Mouse (Mus musculus) heart, postnatal 4 days (tissue): ENCODE data around the gene Pcbp2. TPM values are rescaled to one million over a fixed set of nuclear protein-coding genes. Genes with fewer than 3 reads are reported as not detected.

Experiments
- DNase-seq: peaks from one replicate; pipeline ENCODE4 v3.0.0; 2021
- total RNA-seq, 2 experiments: library from RNA; stranded (reverse); gene quantifications; 2 replicates each; pipeline ENCODE4 v1.2.3; 2021

The Pcbp2 gene
- total RNA-seq, 2 experiments from 2014 or later, result 703 to 721 TPM

- no peak for DNase-seq
Measured at GRCm38 (mm10) chr15:102468675-102469370, 1.5 kb upstream of the Pcbp2 start.

DNA sequence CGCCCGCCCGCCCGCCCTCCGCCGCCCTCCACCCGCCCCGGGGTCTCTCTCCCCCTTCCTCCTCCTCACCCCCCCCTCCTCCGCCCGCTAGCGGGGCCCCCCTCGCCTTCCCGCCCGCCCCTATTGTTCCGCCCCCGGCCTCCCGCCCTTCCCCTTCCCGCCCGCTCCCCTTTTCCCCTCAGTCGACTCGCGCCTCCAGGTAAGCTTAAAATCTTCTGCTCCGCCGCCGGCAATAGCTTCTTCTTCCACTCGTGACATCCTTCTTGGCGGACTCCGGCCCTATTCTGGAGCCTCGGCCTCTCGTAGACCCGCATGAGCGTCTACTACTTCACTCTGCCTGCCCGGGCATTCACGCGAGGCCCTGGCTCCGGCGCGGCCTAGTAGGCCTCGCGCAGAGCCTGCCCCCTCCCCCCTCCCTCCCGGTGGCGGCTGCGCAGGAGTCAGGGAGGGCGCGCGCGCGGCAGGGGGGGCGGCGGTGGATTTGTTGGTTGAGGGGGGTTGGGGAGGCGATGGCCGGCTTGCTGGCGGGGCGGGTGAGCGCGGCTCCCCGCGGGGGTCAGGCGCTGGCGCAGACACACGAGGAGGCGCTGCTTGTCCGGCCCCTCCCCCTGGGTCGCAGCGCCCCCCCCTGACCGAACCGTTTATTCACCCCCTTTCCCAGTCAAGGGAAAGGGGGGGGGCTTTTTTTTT lies 411 bp downstream of the Pcbp2 start:
- peak; percentile 89 for DNase-seq

GRCm38 (mm10) chr15:102471295-102471645 lies 931 bp downstream of the Pcbp2 start:
- no peak for DNase-seq

- DNase-seq, result no peak
Measured at GRCm38 (mm10) chr15:102471727-102472126, 1.4 kb downstream of the Pcbp2 start.

GRCm38 (mm10) chr15:102473246-102473645 lies 2.9 kb downstream of the Pcbp2 start:
- DNase-seq, result no peak

- DNase-seq, result no peak
Measured at GRCm38 (mm10) chr15:102474520-102474919, 4.2 kb downstream of the Pcbp2 start.

- DNase-seq, result no peak
Measured at GRCm38 (mm10) chr15:102483136-102483535, 12.8 kb downstream of the Pcbp2 start.

DNA sequence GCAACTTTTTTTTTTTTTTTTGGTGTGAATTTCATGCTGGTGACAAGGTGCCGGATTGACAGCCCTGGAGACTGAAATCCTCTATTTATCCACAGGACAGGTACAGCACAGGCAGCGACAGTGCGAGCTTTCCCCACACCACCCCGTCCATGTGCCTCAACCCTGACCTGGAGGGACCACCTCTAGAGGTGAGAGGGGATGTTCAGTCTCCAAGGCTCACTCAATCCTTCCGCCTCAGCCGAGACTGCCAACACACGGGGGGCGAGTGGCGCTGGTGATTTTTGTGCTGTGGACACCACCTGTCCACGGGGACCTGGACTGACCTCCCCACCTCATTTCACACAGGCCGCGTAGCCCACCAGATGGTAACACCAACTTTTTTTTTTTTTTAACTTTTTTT lies 15.5 kb downstream of the Pcbp2 start:
- no peak for DNase-seq

- no peak for DNase-seq
Measured at GRCm38 (mm10) chr15:102487664-102488063, 17.3 kb downstream of the Pcbp2 start.

DNA sequence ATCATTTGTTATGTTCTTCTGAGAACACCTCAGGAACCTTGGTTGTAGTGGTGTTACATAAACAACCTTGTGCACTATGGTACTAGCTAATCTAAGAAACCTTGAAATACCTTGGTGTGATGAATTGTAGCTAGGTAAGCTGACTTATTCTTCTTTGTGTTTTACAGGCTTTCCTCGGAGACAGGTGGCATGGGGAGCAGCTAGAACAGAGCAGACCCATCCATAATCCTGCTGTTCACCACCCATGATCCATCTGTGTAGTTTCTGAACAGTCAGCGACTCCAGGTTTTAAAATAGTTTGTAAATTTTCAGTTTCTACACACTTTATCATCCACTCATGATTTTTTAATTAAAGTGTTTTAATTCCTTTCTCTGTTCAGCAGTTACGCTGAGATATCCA lies 28.0 kb downstream of the Pcbp2 start:
- no peak for DNase-seq

DNA sequence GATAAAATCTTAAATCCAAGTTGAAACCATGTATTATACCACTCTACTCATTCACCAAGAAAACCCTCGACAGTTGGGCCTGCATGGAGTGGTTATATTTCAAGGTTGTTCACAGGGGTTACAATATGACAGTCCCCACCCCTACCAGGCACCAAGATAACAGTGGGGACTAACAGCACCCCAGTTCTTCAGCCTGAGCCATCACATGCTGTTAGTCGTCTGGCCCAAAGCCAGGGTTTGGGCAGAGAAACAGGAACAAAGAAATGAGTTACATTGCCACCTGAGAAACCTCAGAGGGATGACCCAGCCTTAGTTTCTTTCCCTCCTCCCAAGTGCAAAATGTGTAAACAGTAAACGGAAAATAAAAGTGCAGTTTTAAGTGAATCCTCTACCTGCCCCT lies 29.0 kb downstream of the Pcbp2 start:
- no peak for DNase-seq

DNA sequence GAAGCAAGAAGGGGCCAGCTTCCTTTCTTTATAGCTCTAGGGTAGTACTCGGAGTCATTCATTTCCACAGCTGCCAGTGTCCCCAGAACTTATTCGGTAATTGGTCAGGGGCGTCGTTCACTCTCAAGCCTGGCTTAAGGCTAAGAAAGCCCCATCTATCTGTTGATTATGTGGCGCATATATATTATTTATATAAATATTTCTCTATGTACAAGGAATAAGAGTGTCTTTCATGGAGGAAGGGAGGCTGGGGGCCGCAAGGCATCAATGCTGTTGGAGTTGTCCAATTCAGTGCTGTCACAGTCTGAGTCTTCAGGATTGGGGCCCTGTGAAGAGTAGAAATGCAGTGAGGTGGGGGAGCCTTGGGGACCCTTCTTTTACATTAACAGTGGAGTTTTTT lies 29.5 kb downstream of the Pcbp2 start:
- DNase-seq, result no peak

- DNase-seq, result no peak
Measured at GRCm38 (mm10) chr15:102500479-102500878, 30.1 kb downstream of the Pcbp2 start.

DNA sequence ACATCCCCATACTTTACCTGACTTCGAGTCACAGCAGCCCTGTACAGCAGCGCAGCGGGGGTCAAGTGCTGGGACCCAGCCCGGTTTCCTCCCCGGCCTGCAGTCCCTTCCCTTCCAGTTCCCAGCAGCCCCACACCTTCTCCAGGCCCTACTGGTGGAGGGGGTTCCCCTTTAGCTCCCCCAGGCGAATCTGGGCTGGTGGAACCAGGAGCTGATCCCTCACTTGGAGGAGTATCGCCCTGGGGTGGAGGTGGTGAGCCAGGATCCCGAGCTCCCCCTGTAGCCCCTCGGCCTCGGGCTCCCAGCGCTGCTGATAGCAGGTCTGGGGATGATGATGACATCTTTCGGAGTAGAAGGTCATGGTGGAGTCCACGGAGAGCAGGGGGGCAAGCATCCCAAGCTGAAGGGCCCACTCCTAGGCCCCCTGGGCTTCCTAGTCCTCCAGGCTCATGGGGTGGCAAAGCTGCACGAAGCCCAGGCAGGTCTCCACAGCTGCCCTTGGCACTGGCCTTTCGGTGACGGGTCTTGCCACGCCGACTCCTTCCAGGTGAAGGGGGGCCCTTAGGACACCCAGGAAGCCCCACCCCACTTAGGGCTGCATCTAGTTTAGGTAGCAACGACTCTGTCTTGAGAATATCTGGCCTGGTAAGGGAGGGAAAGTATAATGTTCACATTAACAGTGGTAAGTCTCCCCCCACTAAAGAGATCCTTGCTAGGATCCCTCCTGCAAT lies 30.9 kb downstream of the Pcbp2 start:
- no peak for DNase-seq

DNA sequence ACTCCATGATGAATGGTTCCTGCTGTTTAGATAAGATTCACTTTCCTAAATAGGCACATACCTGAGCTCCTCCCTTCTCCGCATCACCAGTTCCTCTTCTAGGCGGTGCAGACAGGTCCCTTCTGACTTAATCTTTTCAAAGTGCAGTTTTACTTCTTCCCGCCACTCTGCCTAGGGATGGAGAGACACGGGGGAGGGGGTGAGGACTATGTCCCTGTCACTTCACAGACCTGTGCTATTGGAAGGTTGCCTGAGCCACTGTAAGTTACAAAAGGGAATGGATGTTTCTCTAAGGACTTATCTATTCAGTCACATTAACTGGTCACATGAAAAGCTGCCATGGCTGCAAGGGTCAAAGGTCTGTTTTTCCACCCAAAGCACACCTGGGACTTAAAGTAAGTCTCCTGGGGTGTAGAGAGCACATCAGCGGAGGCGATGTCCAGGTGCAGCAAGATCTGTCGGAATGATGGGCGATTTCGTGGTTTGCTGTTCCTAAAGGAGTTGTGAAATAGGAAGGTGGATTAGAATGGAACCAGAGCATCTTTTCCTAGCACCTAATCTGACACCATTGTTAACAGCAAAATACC lies 32.0 kb downstream of the Pcbp2 start:
- DNase-seq, result no peak

- no peak for DNase-seq
Measured at GRCm38 (mm10) chr15:102503447-102503846, 33.1 kb downstream of the Pcbp2 start, which contains the start of gene Gm10337. Gene Gm10337 (plus strand): TSS chr15:102503722.

DNA sequence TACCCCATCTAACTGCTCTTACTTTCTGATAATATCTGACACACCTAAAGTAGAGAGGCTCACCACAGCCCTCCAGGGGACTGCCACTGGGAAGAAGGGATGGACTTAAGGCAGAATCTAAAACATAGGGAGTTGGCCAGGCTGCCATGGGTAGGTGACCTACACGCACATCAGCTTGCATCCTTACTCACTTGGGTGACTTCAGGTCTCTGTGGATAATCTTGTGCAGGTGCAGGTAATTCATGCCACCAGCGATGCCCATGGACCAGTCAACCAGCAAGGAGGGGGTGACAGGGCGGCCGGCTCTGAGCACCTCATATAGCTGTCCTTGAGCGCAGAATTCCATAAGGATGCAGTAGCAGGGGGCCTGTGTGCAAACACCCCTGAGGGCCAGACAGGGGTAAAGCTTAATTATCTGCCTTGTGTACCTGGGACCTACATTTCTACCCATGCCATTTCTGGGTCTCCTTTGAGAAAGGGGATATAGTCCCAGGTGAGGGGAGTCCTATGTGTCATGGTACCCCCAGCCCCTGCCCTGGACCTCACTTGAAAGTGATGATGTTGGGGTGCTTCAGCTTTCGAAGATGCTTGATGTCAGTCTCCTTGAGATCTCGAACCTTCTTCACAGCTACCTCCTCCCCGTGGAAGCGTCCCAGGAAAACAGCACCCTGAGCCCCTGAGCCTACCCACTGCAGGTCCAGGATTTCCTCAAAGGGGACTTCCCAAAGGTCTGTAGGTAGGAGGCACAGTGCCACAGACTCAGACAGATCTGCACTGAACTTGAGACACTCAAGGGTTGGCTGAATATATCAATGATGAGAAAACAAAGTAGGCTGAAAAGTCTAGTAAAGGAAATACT lies 33.8 kb downstream of the Pcbp2 start:
- no peak for DNase-seq

DNA sequence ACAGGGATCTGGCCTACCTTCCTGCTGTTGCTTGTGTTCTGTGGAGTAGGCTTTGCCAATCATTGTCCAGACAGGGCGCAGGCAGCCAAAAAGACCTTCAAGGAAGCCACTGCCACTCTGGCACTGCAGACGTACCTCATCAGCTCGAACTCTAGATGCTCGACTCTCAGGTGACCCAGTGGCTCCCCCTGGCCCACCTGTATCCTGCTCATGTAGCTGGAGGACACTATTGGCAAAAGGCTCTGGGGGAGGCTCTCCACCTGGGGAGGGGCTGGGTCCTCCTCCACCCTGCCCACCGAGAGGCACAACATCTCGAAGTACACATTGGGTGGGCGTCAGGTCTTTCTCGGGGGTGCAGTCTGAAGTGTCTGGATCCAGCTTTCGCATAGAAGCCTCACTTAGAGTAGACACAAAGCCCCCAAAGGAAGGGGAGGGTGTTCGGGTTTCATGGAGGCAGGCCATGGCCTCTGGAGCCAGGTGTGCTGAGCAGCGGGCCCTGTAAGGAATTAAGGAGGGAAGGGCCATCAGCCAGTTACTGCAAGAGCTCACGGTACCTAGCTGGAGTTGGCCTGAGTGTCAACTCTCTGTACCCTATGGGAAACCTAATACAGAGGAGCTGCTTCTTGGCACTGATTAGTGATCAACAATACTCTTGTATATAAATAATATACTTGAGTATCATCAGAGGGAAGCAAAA lies 34.9 kb downstream of the Pcbp2 start:
- no peak for DNase-seq

DNA sequence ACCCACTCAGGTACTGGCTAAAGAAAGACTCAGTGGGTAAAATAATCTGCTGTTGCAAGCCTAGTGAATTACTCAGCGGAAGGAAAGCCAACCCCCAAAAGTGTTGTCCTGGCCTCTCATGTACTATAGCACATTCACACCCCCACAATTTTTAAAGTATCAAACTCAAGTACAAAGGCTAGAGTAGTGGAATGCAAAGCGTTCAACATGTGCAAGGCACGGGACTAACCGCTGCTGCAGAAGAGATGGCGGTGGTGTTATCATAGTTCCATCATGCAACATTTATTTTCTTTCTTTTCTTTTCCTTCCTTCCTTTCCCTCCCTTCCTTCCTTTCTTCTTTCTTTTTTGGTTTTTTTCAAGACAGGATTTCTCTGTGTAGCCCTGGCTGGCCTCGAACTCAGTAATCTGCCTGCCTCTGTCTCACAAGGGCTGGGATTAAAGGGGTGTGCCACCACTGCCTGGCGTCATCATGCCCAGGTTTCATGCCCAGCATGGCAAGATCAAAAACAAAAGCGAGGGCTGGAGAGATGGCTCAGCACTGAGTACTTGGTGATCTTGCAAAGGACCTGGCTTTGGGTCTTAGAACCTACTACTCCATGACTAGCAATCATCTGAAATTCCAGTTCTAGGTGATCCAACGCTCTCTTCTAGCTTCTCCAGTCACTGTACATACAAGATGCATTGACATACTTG lies 35.6 kb downstream of the Pcbp2 start:
- no peak for DNase-seq

DNA sequence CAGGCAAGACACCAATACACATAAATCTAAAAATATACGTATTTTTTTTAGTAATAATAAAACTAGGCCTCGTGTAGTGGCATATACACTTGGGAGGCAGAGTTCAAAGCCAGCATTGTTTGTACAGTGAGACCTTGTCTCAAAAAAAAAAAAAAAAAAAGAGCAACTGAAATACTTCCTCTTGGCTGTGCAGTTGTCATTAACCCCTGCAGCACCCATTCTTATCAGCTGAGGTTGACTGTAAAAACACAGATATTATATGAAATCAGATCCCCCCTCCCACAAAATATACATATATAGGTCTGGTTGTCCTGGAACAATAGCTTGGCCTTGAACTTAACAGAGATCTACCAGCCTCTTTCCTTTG lies 36.1 kb downstream of the Pcbp2 start:
- no peak for DNase-seq

DNA sequence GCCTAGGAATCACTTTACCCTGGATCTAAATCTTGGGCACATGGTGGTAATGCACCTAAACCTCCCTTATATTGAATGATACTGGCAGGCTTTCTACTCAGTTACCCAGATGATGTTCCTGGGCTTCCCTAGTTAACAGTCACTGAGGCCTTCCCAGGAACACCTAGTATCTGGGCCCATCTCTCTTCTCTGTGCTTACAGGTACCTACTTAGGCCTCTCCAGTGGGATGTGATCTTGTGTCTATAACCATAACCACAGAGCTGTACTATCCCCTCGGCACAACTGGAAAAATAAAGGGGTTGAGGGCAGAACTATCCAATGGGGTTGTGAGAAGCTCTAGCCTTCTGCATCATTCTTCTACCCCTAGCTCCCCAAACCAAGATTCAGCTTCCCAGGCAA lies 36.5 kb downstream of the Pcbp2 start:
- no peak for DNase-seq
